21 mouse cellular contexts compared by ENCODE assay signal in the genomic region with DNA sequence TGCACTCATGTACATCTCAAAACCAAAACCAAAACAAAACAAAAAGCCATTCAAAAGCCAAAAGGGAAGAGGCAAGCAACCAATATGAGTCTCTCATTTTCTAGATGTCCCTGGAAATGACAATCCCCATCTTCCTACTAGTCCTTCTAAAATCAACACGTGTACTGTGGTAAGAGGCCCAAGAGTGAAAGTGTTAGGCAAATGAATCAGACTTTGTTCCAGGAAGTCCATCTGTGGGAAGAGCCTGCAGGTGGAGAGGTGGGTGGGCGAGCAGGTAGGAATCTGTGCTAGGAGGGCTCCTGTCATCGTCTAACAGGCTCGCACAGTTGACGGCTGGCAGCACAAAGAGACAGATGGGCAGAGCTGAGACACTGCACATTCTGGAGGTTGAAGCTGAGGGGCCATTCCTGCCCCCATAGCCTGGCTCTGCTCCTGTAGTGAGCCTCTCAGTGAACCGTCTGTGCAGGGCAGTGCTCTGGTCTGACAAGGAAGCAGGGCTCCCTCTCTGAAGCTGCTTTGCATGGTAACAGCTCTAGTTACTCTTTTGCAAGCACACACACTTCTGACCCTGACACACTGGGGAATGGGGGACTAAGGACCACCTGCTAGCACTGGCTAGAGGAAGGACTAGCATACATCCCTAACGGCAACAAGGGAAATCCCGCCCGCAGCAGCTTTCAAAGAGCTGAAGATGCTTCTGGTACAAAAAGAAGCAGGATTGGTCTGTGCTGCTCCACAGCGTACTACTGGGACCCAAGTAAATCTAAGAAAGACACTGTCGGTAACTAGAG. TPM values are rescaled to one million over a fixed set of nuclear protein-coding genes. Genes with fewer than 3 reads are reported as not detected.
A peak's percentile ranks its signal among the peaks of the same experiment; 100 is the strongest.
DNase-seq lines count a peak whose midpoint lies in the region; ATAC-seq and TF ChIP-seq lines count a peak whose summit lies in the region.
"Had no signal": no experiment of that assay in that cellular context is flagged by ENCODE, and none has a peak within 500 bp of the region (broad histone marks: within the 10 kb centered on the region; RNA-seq: fewer than 3 reads in every experiment).

No protein-coding gene starts in this region.

- no peak for DNase-seq in heart, adult 2 months
- DNase-seq in lung, adult 18-20 months: no peak
- DNase-seq in adrenal gland, adult (ENCODE audit: inconsistent age in 2 of 2, low spot score in 1 of 2): no peak
- DNase-seq in adrenal gland, postnatal 4 days (ENCODE audit: low spot score in 2 of 2): no peak
- DNase-seq: adrenal gland, postnatal 10 days; cerebellum, adult 2 months; gastrocnemius, postnatal 14 days; kidney, adult 18-20 months; kidney, postnatal 10 days; midbrain, embryonic 14.5 days; thymus, postnatal 36 days had no signal

- no peak overlapping the region for H3K4me2 ChIP-seq in heart, embryonic 14.5 days (ENCODE audit: low read length)
- no peak overlapping the region for H3K4me2 ChIP-seq in lung, embryonic 16.5 days (ENCODE audit: low read depth, low read length)
- H3K4me2 ChIP-seq: forebrain, embryonic 12.5 days; liver, embryonic 12.5 days; lung, embryonic 15.5 days had no signal

- no peak for TF ChIP-seq POLR2A in heart, adult 2 months (IDR thresholded peaks at IDR 0.05; ENCODE audit: insufficient read depth, low read depth, low read length)
- no peak for TF ChIP-seq POLR2A in bone marrow macrophage, adult 2 months (IDR thresholded peaks at IDR 0.05; ENCODE audit: borderline replicate concordance, low read depth, low read length)
- TF ChIP-seq POLR2A in small intestine, adult 2 months (IDR thresholded peaks at IDR 0.05; ENCODE audit: low read depth, low read length): no peak

- H3K36me3 ChIP-seq in heart, embryonic 14.5 days (ENCODE audit: control insufficient read depth, insufficient read depth, low read length): peaks cover 57% of the 10 kb centered on the region
- H3K36me3 ChIP-seq in heart, adult 2 months (ENCODE audit: control insufficient read depth, insufficient read depth, low read length): no peaks in the 10 kb centered on the region
- peaks cover 4% of the 10 kb centered on the region; the same call in 1 of the 2 replicates for H3K36me3 ChIP-seq in lung, embryonic 16.5 days (ENCODE audit: control insufficient read depth, insufficient read depth, low read length)
- peaks cover 59% of the 10 kb centered on the region for H3K36me3 ChIP-seq in small intestine, adult 2 months (ENCODE audit: control insufficient read depth, insufficient read depth, low read length)

- no peak overlapping the region for H3K4me3 ChIP-seq in heart, embryonic 14.5 days (ENCODE audit: control insufficient read depth in 1 of 2, insufficient read depth in 1 of 2, low read depth in 1 of 2, low read length in 2 of 2)
- no peak overlapping the region for H3K4me3 ChIP-seq in heart, adult 2 months
- no peak overlapping the region for H3K4me3 ChIP-seq in lung, embryonic 16.5 days (ENCODE audit: low read length)
- peak overlapping the region; percentile 27 for H3K4me3 ChIP-seq in bone marrow macrophage, adult 2 months (ENCODE audit: insufficient read depth, low read length)
- H3K4me3 ChIP-seq in small intestine, adult 2 months (ENCODE audit: low read depth, low read length): no peak overlapping the region
- H3K4me3 ChIP-seq: forebrain, embryonic 12.5 days; heart, embryonic 10.5 days; left cerebral cortex, adult 2 months; liver, embryonic 12.5 days; lung, embryonic 15.5 days had no signal

- H3K27ac ChIP-seq in heart, embryonic 14.5 days (replicated peaks in 1 of 2; ENCODE audit: control insufficient read depth in 1 of 2, insufficient read depth in 1 of 2, low read depth in 2 of 2, low read length in 2 of 2): no peak overlapping the region
- H3K27ac ChIP-seq in heart, adult 2 months: no peak overlapping the region
- no peak overlapping the region for H3K27ac ChIP-seq in lung, embryonic 16.5 days (ENCODE audit: low read length)
- peak overlapping the region; percentile 76 for H3K27ac ChIP-seq in bone marrow macrophage, adult 2 months (ENCODE audit: insufficient read depth, low read depth, low read length)
- H3K27ac ChIP-seq in small intestine, adult 2 months (ENCODE audit: insufficient read depth, low read depth, low read length): peak overlapping the region; percentile 67
- H3K27ac ChIP-seq: forebrain, embryonic 12.5 days; heart, embryonic 10.5 days; left cerebral cortex, adult 2 months; liver, embryonic 12.5 days; lung, embryonic 15.5 days had no signal

- 73% methylated on average over 11 of the region's 11 CpGs for WGBS in heart, embryonic 14.5 days
- WGBS in heart, adult 2 months: 81% methylated on average over 11 of the region's 11 CpGs
- 70% methylated on average over 11 of the region's 11 CpGs for WGBS in lung, embryonic 16.5 days
- WGBS in small intestine, adult 2 months: 49% methylated on average over 11 of the region's 11 CpGs

- H3K9me3 ChIP-seq in heart, embryonic 14.5 days (ENCODE audit: control insufficient read depth, low read length): no peaks in the 10 kb centered on the region
- H3K9me3 ChIP-seq in lung, embryonic 16.5 days (ENCODE audit: control insufficient read depth, low read length): no peaks in the 10 kb centered on the region
- H3K9me3 ChIP-seq: forebrain, embryonic 12.5 days; heart, embryonic 10.5 days; liver, embryonic 12.5 days; lung, embryonic 15.5 days had no signal

- H3K9ac ChIP-seq in heart, embryonic 14.5 days (ENCODE audit: low read length): 0 out of 2 replicates have a peak overlapping the region, but pooled peaks have one; percentile 21
- no peak overlapping the region for H3K9ac ChIP-seq in heart, adult 2 months (ENCODE audit: low read depth, low read length)
- 0 out of 2 replicates have a peak overlapping the region, but pooled peaks have one; percentile 15 for H3K9ac ChIP-seq in lung, embryonic 16.5 days (ENCODE audit: low read length)
- H3K9ac ChIP-seq: forebrain, embryonic 12.5 days; liver, embryonic 12.5 days; lung, embryonic 15.5 days had no signal

- H3K27me3 ChIP-seq in heart, embryonic 14.5 days (ENCODE audit: control insufficient read depth, insufficient read depth, low read length): no peaks in the 10 kb centered on the region
- no peaks in the 10 kb centered on the region for H3K27me3 ChIP-seq in heart, adult 2 months (ENCODE audit: control insufficient read depth, insufficient read depth, low read length)
- H3K27me3 ChIP-seq in lung, embryonic 16.5 days (ENCODE audit: control insufficient read depth, insufficient read depth, low read depth, low read length): no peaks in the 10 kb centered on the region
- H3K27me3 ChIP-seq in small intestine, adult 2 months (ENCODE audit: control insufficient read depth, insufficient read depth, low read length): no peaks in the 10 kb centered on the region
- H3K27me3 ChIP-seq: forebrain, embryonic 12.5 days; liver, embryonic 12.5 days; lung, embryonic 15.5 days; Patski had no signal

- H3K4me1 ChIP-seq in heart, embryonic 14.5 days (ENCODE audit: control insufficient read depth in 2 of 2, insufficient read depth in 2 of 2, low read length in 2 of 2): peaks cover 7 to 15% of the 10 kb centered on the region in 2 experiments
- H3K4me1 ChIP-seq in heart, adult 2 months (ENCODE audit: control insufficient read depth, insufficient read depth, low read length): peaks cover 4% of the 10 kb centered on the region
- H3K4me1 ChIP-seq in lung, embryonic 16.5 days (replicated peaks; ENCODE audit: control insufficient read depth, insufficient read depth, low read length): no peaks in the 10 kb centered on the region
- H3K4me1 ChIP-seq in bone marrow macrophage, adult 2 months (ENCODE audit: control insufficient read depth, insufficient read depth, low read length): peaks cover 36% of the 10 kb centered on the region
- peaks cover 13% of the 10 kb centered on the region for H3K4me1 ChIP-seq in small intestine, adult 2 months (ENCODE audit: control insufficient read depth, insufficient read depth, insufficient read length, low read length)
- H3K4me1 ChIP-seq: forebrain, embryonic 12.5 days; liver, embryonic 12.5 days; lung, embryonic 15.5 days had no signal

- intact Hi-C loops in heart, adult 2 months (cut with DNase I): no loop called here

- H3K79me2 ChIP-seq in heart, adult 2 months (replicated peaks; ENCODE audit: control insufficient read depth, insufficient read depth, low read length): no peaks in the 10 kb centered on the region

- TF ChIP-seq EP300 in heart, adult 2 months (IDR thresholded peaks at IDR 0.05; ENCODE audit: insufficient read depth, low read depth, low read length): no peak

- ATAC-seq in heart, embryonic 14.5 days (ENCODE audit: insufficient number of reproducible peaks, insufficient read depth, low FRiP score, low read depth): no peak
- ATAC-seq in lung, embryonic 16.5 days (ENCODE audit: low read depth): no peak
- ATAC-seq: liver, embryonic 12.5 days; Patski had no signal

- no peak for TF ChIP-seq CTCF in heart, adult 2 months (IDR thresholded peaks at IDR 0.05)
- no peak for TF ChIP-seq CTCF in bone marrow macrophage, adult 2 months (IDR thresholded peaks at IDR 0.05; ENCODE audit: low read depth, low read length)
- TF ChIP-seq CTCF in small intestine, adult 2 months (IDR thresholded peaks at IDR 0.05; ENCODE audit: extremely low read depth, insufficient read length, insufficient replicate concordance, low read depth, low read length): no peak

RNA-seq across cellular contexts. Expression of a gene that starts 38.4 kb away (rescaled TPM):
- polyA plus RNA-seq in heart, embryonic 14.5 days (2014; fragmentation: Nextera tagmentation; extraction: Ambion mirVana): 187 and 204 TPM in 2 replicates
- 100 to 1,000 TPM; 129 to 152 TPM for total RNA-seq in heart, adult 2 months (2021)
- polyA plus RNA-seq in heart, adult 2 months (2012; rRNA removed): 240 and 258 TPM in 2 replicates
- polyA plus RNA-seq in lung, embryonic 16.5 days (2015; fragmentation: Nextera tagmentation; extraction: Ambion mirVana): 114 and 124 TPM in 2 replicates
- polyA plus RNA-seq in bone marrow macrophage, adult 2 months (2012; ENCODE audit: insufficient read depth, insufficient read length, missing spikeins): 521 and 566 TPM in 2 replicates
- polyA plus RNA-seq in small intestine, adult 2 months (2012; rRNA removed): 60.1 and 154 TPM in 2 replicates
- total RNA-seq in adrenal gland, postnatal 4 days (2021): 100 to 1,000 TPM; 102 to 108 TPM

RNA-seq across cellular contexts. Expression of a gene that starts 59.2 kb away (rescaled TPM):
- polyA plus RNA-seq in heart, embryonic 14.5 days (2014; fragmentation: Nextera tagmentation; extraction: Ambion mirVana): 12.6 and 14.4 TPM in 2 replicates
- 10 to 100 TPM; 24.2 to 27.6 TPM for total RNA-seq in heart, adult 2 months (2021)
- 33.7 and 34.9 TPM in 2 replicates for polyA plus RNA-seq in heart, adult 2 months (2012; rRNA removed)
- 28.4 and 31.7 TPM in 2 replicates for polyA plus RNA-seq in lung, embryonic 16.5 days (2015; fragmentation: Nextera tagmentation; extraction: Ambion mirVana)
- polyA plus RNA-seq in bone marrow macrophage, adult 2 months (2012; ENCODE audit: insufficient read depth, insufficient read length, missing spikeins): 50.7 and 55.3 TPM in 2 replicates
- polyA plus RNA-seq in small intestine, adult 2 months (2012; rRNA removed): 16.0 and 29.7 TPM in 2 replicates
- 10 to 100 TPM; 68.5 to 70.9 TPM for total RNA-seq in adrenal gland, postnatal 4 days (2021)

Comparison
In these comparisons a context has a peak if more than half of its experiments do, and no peak if none do; other contexts are left out.
1. H3K27ac ChIP-seq: peak in bone marrow macrophage, adult 2 months (single experiment) and small intestine, adult 2 months (single experiment); none in heart, embryonic 14.5 days (0 of 2), heart, adult 2 months (single experiment) and lung, embryonic 16.5 days (single experiment).